Mouse (Mus musculus): ENCODE results near the gene Efcab2. TPM values are rescaled to one million over a fixed set of nuclear protein-coding genes. Genes with fewer than 3 reads are reported as not detected.
A peak's percentile ranks its signal among the peaks of the same experiment; 100 is the strongest.

The Efcab2 gene
- polyA plus RNA-seq, 1 experiment from 2014 or later, result 2.4 TPM

- H3K36me3 ChIP-seq (replicated peaks), result no peaks in the 10 kb centered on the region
- 11% methylated on average over 6 of the region's 6 CpGs for WGBS (ENCODE audit: insufficient replicate concordance)
- peak overlapping the region; percentile 27; the same call in 1 of the 2 replicates for H3K9ac ChIP-seq
- no peaks in the 10 kb centered on the region for H3K27me3 ChIP-seq
- H3K27ac ChIP-seq (replicated peaks), result peak overlapping the region; percentile 61
- peak; percentile 78 for ATAC-seq (ENCODE audit: insufficient read depth)
- H3K4me2 ChIP-seq, result peak overlapping the region; percentile 50
- no peaks in the 10 kb centered on the region for H3K9me3 ChIP-seq (replicated peaks)
- H3K4me3 ChIP-seq (replicated peaks), result no peak overlapping the region
- peaks cover 21% of the 10 kb centered on the region for H3K4me1 ChIP-seq (replicated peaks)
Observed at GRCm38 (mm10) chr1:178448271-178448744, 42.4 kb downstream of the Efcab2 start.

DNA sequence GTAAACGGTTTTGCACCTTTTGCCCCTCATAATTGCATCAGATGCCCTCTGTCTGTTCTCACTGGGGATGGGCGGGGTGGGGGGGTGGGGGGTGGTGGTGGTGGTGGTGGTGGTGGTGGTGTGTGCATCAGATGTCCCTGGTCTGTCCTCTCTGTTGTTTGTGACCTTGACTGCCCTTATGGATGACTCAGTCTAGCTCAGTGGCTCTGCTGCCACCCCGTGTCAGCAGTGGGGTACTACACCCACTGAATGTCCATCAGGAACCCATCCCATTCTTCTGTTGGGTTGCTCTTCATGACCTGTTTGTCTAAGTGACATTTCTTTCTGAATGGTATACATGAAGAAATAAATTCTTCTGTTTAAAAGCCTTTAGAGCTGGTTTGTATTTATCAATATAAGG is 43.3 kb downstream of the Efcab2 start:
- peaks cover 21% of the 10 kb centered on the region for H3K4me1 ChIP-seq (replicated peaks)
- no peaks in the 10 kb centered on the region for H3K27me3 ChIP-seq
- no peak overlapping the region for H3K9ac ChIP-seq
- peak; percentile 70 for ATAC-seq (ENCODE audit: insufficient read depth)
- H3K4me2 ChIP-seq, result peak overlapping the region; percentile 50; the same call in 1 of the 2 replicates
- no peaks in the 10 kb centered on the region for H3K36me3 ChIP-seq (replicated peaks)
- H3K9me3 ChIP-seq (replicated peaks), result no peaks in the 10 kb centered on the region
- no peak overlapping the region for H3K4me3 ChIP-seq (replicated peaks)
- no peak overlapping the region for H3K27ac ChIP-seq (replicated peaks)
- WGBS (ENCODE audit: insufficient replicate concordance), result 19% methylated on average over 3 of the region's 3 CpGs

- H3K9me3 ChIP-seq (replicated peaks), result no peaks in the 10 kb centered on the region
- no peaks in the 10 kb centered on the region for H3K36me3 ChIP-seq (replicated peaks)
- no peak overlapping the region for H3K4me3 ChIP-seq (replicated peaks)
- WGBS (ENCODE audit: insufficient replicate concordance), result 73% methylated on average over 2 of the region's 2 CpGs
- no peak overlapping the region for H3K9ac ChIP-seq
- no peak overlapping the region for H3K27ac ChIP-seq (replicated peaks)
- no peak for ATAC-seq (ENCODE audit: insufficient read depth)
- no peaks in the 10 kb centered on the region for H3K27me3 ChIP-seq
- no peak overlapping the region for H3K4me2 ChIP-seq
- H3K4me1 ChIP-seq (replicated peaks), result peaks cover 26% of the 10 kb centered on the region
Observed at GRCm38 (mm10) chr1:178449933-178450332, 44.0 kb downstream of the Efcab2 start.

DNA sequence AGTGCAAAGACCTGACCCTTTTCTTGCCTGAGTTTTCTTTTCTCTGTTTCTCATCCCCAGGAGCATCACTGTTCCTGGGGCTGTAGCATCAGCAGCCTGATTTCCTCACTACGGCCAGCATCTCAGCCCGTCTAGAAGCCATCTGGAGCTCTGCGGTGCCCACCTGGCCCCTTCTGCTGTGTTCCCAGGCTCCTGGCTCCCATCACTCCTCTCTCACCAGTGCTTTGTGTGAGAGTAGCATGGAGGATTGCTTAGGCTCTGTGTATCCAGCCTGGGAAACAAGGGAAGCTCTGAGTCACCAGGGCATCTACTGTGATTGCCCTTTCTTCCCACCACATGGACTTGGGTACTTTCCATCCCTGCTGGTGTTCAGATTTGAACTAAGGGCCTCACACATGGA is 48.2 kb downstream of the Efcab2 start:
- Histone ChIP-seq H3K9me3 (replicated peaks) (no peaks in the 10 kb centered on the region), H3K36me3 (replicated peaks) (no peaks in the 10 kb centered on the region), H3K9ac (no peak overlapping the region), H3K4me3 (replicated peaks) (no peak overlapping the region), H3K27me3 (no peaks in the 10 kb centered on the region), H3K4me1 (replicated peaks) (peaks cover 11% of the 10 kb centered on the region; the same call in 1 of the 2 replicates), H3K27ac (replicated peaks) (no peak overlapping the region), H3K4me2 (no peak overlapping the region)
- WGBS (ENCODE audit: insufficient replicate concordance), result 95% methylated on average over 3 of the region's 3 CpGs
- ATAC-seq (ENCODE audit: insufficient read depth), result no peak

DNA sequence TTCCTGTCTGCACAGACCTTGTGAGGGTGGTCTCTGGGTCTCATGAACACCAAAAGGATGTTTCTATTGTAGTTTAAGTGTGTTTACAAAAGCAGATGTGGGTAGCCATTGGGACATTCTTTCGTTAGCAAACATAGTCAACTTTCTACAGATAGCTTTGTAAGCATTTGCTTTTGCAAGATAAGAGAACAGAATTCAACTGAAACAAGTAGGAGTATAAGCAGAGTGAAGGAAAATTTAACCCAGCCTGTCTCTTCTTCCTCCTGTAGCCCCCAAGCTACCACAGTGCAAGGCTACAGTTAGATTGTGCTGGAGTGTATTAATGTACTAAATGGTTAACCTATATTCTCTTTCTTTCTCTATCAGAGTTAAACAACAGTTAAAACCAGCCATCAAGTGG is 49.2 kb downstream of the Efcab2 start:
- Histone ChIP-seq H3K27ac (replicated peaks) (no peak overlapping the region), H3K36me3 (replicated peaks) (no peaks in the 10 kb centered on the region), H3K9me3 (replicated peaks) (no peaks in the 10 kb centered on the region), H3K4me2 (no peak overlapping the region), H3K27me3 (no peaks in the 10 kb centered on the region), H3K4me1 (replicated peaks) (peaks cover 10% of the 10 kb centered on the region; the same call in 1 of the 2 replicates), H3K9ac (no peak overlapping the region), H3K4me3 (replicated peaks) (no peak overlapping the region)
- 0 out of 2 replicates have a peak, but pooled peaks have one; percentile 22 for ATAC-seq (ENCODE audit: insufficient read depth)
- WGBS (ENCODE audit: insufficient replicate concordance), result 12% methylated on average over 1 of the region's 1 CpGs

GRCm38 (mm10) chr1:178458029-178458428 is 52.1 kb downstream of the Efcab2 start:
- Histone ChIP-seq H3K27me3 (no peaks in the 10 kb centered on the region), H3K4me2 (no peak overlapping the region), H3K27ac (replicated peaks) (no peak overlapping the region), H3K4me3 (replicated peaks) (no peak overlapping the region), H3K4me1 (replicated peaks) (peaks cover 10% of the 10 kb centered on the region; the same call in 1 of the 2 replicates), H3K36me3 (replicated peaks) (no peaks in the 10 kb centered on the region), H3K9me3 (replicated peaks) (no peaks in the 10 kb centered on the region), H3K9ac (no peak overlapping the region)
- ATAC-seq (ENCODE audit: insufficient read depth), result no peak
- 58% methylated on average over 2 of the region's 2 CpGs for WGBS (ENCODE audit: insufficient replicate concordance)

- no peaks in the 10 kb centered on the region for H3K4me1 ChIP-seq (replicated peaks)
- H3K27ac ChIP-seq (replicated peaks), result no peak overlapping the region
- H3K9me3 ChIP-seq (replicated peaks), result no peaks in the 10 kb centered on the region
- no peak overlapping the region for H3K9ac ChIP-seq
- H3K4me2 ChIP-seq, result no peak overlapping the region
- peak; percentile 76 for ATAC-seq (ENCODE audit: insufficient read depth)
- H3K27me3 ChIP-seq, result no peaks in the 10 kb centered on the region
- H3K4me3 ChIP-seq (replicated peaks), result no peak overlapping the region
- 1% methylated on average over 2 of the region's 2 CpGs for WGBS (ENCODE audit: insufficient replicate concordance)
- no peaks in the 10 kb centered on the region for H3K36me3 ChIP-seq (replicated peaks)
Observed at GRCm38 (mm10) chr1:178463712-178464111, 57.8 kb downstream of the Efcab2 start.

- WGBS (ENCODE audit: insufficient replicate concordance), result 34% methylated on average over 4 of the region's 4 CpGs
- H3K36me3 ChIP-seq (replicated peaks), result no peaks in the 10 kb centered on the region
Observed at GRCm38 (mm10) chr1:178464140-178464539, 58.3 kb downstream of the Efcab2 start.

DNA sequence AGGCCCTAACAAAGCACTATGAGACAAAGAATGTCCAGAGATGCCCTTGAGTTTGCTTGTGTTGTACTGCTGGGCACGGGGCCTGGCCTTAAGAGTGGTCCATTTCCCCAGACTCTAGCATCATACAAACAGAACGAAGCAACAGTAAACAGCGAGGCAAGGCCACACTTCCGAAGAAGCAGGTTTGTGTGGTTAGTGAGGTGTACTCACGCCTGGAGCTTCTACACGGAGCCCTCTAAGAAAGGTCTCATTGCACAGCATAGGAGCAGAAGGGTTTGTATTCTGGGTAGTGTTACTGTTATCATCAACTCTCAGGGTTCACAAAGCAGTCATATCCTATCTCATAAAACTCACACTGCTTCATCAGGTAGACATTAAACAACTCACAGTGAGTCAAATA is 61.7 kb downstream of the Efcab2 start:
- H3K27me3 ChIP-seq, result no peaks in the 10 kb centered on the region
- no peaks in the 10 kb centered on the region for H3K9me3 ChIP-seq (replicated peaks)
- no peak for ATAC-seq (ENCODE audit: insufficient read depth)
- no peak overlapping the region for H3K9ac ChIP-seq
- WGBS (ENCODE audit: insufficient replicate concordance), result 57% methylated on average over 6 of the region's 6 CpGs
- no peaks in the 10 kb centered on the region for H3K4me1 ChIP-seq (replicated peaks)
- no peak overlapping the region for H3K27ac ChIP-seq (replicated peaks)
- no peaks in the 10 kb centered on the region for H3K36me3 ChIP-seq (replicated peaks)
- no peak overlapping the region for H3K4me2 ChIP-seq
- no peak overlapping the region for H3K4me3 ChIP-seq (replicated peaks)

More at GRCm38 (mm10) chr1:178464140-178464539, 58.3 kb downstream of the Efcab2 start:
- H3K9me3 ChIP-seq (replicated peaks), result no peaks in the 10 kb centered on the region
- no peak overlapping the region for H3K9ac ChIP-seq
- ATAC-seq (ENCODE audit: insufficient read depth), result no peak
- H3K4me2 ChIP-seq, result no peak overlapping the region
- no peaks in the 10 kb centered on the region for H3K27me3 ChIP-seq
- H3K4me3 ChIP-seq (replicated peaks), result no peak overlapping the region
- no peaks in the 10 kb centered on the region for H3K4me1 ChIP-seq (replicated peaks)
- no peak overlapping the region for H3K27ac ChIP-seq (replicated peaks)

DNA sequence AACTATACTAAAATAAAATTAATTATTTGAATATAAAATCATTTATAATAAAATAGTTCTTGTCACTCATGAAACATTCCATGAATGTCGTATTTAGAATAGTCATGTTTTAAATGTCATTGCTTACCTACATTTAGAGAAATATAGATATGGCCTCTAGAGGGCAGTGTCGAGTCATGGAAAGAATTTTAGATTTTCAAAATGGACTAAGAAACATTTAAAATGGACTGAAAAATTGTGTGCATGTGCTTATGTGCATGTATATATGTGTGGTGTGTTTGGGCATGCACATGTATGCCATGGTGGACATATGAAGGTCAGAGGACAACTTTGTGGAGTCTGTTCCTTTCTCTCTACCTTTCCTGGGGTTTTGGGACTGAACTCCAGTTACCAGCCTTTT is 62.4 kb downstream of the Efcab2 start:
- no peaks in the 10 kb centered on the region for H3K27me3 ChIP-seq
- no peak overlapping the region for H3K4me2 ChIP-seq
- no peaks in the 10 kb centered on the region for H3K4me1 ChIP-seq (replicated peaks)
- ATAC-seq (ENCODE audit: insufficient read depth), result no peak
- WGBS (ENCODE audit: insufficient replicate concordance), result 4% methylated on average over 2 of the region's 2 CpGs
- H3K27ac ChIP-seq (replicated peaks), result no peak overlapping the region
- H3K9me3 ChIP-seq (replicated peaks), result no peaks in the 10 kb centered on the region
- no peak overlapping the region for H3K4me3 ChIP-seq (replicated peaks)
- no peaks in the 10 kb centered on the region for H3K36me3 ChIP-seq (replicated peaks)
- H3K9ac ChIP-seq, result no peak overlapping the region

DNA sequence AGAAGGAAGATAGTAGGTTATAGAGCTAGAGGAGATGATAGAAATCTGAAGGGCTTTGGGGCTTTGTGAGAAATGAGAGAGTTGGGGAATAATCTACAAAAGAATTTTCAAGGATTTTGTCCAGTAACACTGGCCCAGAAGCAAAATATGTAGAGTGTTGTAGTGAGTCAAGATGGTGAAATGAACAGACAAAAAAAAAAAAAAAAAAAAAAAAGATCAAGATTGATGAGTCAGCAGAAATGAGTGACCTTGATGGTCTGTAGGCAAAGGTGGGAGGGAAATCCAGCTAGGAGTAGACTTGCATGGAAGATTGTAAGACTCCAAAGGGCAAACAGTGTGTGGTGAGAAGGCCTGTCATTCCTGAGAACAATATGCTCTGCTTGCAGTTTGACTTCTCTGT is 78.0 kb downstream of the Efcab2 start:
- no peak overlapping the region for H3K27ac ChIP-seq (replicated peaks)
- H3K4me2 ChIP-seq, result no peak overlapping the region
- no peak for ATAC-seq (ENCODE audit: insufficient read depth)
- no peaks in the 10 kb centered on the region for H3K36me3 ChIP-seq (replicated peaks)
- H3K4me3 ChIP-seq (replicated peaks), result no peak overlapping the region
- H3K9me3 ChIP-seq (replicated peaks), result no peaks in the 10 kb centered on the region
- no peaks in the 10 kb centered on the region for H3K4me1 ChIP-seq (replicated peaks)
- no peak overlapping the region for H3K9ac ChIP-seq
- H3K27me3 ChIP-seq, result no peaks in the 10 kb centered on the region

Data from liver, embryonic 15.5 days (tissue).